Mouse (Mus musculus) frontal cortex, postnatal 10 days (tissue): ENCODE data around the gene Ciz1.

ENCODE experiments used
- DNase-seq, 2 experiments: peaks; one replicate each; pipeline ENCODE4 v3.0.0; 2022; ENCODE audit warnings: low spot score in 2 of 2, mixed read lengths in 1 of 2

Ciz1 gene

DNA sequence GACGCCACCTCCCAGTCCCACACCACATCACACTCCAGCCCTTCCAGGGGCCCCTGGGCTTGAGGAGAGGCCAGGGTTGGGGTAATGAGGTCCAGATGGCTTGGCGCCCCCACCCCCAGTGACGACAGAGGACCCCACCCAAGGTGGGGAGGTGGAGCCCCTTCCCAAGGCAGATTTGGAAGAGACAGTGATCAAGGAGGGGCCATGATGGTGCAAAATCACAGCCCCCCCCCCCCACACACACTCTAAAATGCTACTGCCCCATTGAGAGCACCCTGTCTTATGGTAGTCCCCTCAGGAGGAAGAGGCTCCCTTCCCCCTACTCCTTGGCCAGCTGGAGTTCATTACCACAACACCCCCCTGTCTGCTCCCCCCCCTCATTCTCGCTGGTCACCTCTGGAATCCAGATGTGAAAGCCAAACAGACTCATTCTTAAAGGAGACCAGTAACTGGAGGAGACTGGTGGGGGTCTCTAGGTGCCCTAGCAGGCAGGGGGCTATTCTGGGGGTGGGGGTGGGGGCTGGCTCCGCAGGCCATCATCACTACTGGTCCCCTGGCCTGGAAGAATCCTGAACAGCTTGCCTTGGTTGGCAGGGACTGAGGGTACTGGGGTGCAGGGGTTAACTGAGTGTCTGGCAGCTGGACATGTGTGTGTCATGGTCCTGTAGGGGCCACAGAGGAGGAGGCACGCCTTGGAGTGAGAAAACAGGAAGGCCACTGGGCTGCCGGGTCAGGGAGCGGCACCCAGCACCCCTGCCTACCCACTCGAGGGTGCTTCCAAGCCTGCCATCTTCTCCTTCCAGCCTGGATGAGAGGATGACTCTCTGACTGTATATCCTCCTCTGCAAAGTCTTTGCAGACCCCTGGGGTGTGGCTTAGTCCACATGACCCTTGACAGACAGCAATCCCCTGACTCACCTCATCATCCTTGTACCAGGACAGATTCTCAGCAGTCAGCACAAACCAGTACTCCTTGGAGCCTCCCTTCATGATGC, 32.2 kb upstream of the Ciz1 start:
- no peak for DNase-seq

DNA sequence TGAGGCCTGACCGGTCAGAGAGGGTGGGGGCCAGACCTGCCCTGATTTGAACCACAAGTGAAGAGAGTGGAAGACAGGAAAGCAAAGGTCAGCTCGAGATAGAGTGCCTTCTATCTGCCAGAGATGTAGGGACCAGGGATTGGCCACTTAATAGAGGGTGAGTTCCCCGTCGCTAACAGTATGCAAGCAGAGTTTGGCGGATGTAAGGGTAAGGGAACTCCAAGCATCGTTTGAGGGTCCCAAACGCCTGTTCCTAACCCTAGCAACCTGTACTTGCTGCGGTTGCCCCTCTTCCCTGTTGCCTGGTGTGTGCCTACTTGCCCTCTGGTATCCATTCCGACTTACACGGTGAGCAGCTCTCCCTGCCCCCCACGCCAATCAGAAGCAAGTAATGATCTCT, 31.4 kb upstream of the Ciz1 start:
- DNase-seq = no peak

DNA sequence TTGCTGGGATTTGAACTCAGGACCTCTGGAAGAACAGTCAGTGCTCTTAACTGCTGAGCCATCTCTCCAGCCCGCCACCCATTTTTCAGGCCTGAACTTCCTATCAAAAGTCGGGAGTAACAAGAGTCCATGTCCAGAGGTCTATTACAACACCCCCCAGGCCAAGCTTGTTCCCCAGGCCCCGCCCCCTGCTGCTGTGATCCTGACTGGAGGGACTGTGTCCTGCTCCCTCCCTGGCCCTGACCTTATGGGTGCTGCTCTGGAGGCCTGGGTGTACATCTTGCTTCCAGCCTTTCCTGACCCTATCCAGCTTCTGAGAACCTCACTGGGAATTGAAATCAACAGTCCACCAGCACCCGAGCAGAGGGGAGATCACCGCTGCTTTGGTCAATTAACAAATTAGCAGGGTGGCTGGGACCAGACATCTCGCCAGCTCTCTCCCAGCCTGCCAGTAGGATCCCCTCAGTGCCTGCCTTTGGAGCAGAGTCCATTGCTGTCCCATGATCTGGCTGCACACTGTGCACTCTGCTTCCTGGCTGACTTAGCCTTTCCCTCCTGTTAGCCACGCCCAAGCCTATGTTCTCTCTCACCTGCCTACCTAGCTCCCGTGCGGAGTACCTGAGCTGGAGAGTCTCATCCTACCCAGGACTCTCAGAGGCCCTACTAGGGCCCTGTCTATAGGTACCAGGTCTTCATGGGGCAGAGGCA, 30.4 kb upstream of the Ciz1 start:
- DNase-seq = no peak

DNA sequence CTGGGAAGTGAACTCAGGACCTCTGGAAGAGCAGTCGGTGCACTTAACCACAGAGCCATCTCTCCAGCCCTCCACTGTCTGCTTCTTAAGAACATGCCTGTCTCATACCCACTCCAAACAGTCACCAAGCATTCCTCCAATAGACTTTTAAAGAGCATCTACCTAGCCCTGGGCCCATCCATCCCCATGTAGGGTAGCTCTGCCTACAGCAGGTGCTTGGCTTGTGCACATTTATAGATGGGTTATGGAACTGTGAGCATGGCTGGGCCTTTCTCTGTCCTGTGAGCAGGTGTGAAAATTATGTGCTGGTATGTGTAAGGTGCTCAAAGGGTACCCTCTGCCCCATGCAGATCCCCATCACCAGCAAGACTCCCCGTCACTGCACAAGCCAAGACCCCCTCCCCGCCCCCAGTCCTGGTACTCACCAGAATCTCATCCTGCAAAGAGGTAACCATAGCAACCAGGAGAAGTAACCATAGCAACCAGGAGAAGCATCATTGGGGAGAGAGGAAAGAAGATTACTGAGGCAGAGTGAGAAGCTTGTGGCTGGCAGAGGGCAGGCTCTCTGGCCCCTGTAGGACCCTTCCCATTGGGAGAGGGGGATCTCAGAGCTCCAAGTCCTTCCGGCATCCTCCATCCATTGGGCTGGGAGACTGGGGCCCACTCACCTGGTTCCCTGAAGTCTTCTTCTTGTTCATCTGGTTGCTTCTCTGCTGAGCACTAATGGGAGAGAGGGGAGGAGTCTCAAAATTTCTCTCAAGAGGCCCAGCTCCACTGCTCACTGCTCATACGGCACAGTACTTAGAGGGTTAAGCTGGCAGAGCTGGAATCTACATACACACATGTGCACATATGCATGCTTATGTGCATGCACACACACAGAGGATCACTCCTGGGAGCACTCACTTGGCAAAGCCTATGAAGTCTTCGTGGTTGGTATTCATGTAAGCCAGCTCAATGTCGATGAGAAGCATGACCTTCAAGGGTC, 29.1 kb upstream of the Ciz1 start:
- no peak for DNase-seq

DNA sequence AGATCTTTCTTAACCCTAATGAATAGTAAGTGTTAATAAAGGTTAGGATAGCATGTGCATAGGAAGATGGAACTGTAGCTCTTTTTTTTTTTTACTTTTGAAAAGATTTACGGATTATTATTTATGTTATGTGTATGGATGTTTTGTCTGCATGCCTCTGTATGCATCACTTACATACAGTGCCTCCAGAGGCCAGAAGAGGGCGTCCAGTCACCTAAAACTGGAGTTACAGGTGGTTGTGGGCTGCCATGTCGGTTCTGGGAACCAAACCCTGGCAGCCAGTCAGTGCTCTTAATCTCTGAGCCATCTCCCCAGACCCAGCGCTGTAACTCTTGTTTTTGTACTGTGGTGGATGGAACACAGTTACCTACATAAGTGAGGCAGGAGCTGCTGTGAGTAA, 27.8 kb upstream of the Ciz1 start:
- no peak for DNase-seq

DNA sequence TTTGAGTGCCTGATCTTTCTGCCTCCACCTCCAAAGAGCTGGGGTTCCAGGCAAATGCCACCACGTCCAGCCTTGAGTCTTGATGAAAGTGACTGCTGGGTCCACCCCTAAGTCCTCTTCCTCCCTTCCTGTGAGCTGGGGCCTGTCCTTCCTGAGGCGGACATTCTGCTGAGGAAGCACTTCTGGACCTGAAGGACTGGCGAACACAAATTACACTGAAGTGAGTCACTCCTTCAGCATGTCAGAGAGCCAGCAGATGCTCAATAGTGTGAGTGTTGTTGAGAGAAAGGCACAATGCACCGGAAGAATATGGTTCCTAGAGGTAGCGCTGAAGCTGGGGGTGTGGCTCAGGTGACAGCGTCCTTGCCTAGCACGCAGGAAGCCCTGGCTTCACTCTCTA, 26.8 kb upstream of the Ciz1 start:
- DNase-seq = no peak

DNA sequence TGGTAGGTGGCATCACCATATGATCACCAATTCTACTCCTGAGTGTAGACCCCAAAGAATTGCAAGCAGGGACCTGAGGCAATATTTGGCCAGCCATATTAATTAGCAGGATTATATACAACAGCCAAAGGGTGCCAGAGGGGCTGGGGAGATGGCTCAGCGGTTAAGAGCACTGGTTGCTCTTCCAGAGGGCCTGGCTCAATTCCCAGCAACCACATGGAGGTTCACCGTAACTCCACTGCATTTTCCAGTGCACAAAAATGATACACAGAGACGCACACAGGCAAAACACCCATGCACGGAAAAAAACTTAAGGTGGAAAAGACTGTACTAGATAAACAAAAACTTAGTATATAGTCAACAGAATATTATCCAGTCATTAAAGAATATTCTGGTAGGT, 24.9 kb upstream of the Ciz1 start:
- DNase-seq = no peak

DNA sequence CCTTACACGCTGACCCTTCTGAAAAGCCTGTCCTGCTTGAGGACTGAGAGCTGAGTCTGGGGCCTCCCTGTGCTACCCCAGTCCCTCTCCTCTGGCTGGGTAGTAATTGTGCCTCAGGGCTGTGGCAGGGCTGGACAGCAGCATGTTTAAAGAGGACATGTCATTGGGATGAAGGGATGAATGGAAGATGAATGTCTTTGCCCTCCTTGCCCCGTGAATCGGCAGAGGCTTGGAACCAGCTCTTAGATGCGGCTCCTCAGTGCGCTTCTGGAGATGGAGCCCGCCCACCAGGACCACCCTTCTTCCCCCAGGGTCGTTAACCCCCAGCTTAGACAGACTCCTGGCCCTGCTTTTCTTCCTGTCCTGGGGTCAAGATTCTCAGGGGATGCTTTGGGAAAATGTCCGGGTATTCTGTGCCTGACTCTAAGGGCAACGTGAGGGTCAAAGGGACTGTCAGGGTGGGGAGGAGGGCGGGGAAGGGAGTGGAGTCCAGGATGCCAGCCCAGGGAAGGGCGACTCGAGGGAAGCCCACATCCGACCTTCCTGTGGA, 23.1 kb upstream of the Ciz1 start:
- DNase-seq = no peak

DNA sequence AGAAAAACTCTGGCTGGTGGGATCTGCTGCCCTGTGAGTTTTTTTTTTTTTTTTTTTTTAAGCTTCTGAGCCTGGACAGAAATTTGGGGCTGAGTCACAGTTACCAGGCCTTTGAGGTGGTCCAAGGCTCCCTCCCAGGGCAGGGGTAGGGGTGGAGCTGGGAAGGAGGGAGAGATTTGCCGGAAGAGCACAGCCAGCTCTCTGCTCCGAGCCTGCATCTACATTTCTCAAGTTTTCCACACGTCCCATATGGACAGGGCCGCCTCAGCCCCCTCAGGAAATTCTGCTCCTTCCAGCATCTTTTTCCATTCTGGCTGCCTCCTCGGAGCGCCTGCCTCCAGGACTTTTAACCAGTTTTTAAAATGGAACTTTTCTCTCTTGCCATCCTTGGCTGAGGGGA, 22.6 kb upstream of the Ciz1 start:
- DNase-seq = no peak

DNA sequence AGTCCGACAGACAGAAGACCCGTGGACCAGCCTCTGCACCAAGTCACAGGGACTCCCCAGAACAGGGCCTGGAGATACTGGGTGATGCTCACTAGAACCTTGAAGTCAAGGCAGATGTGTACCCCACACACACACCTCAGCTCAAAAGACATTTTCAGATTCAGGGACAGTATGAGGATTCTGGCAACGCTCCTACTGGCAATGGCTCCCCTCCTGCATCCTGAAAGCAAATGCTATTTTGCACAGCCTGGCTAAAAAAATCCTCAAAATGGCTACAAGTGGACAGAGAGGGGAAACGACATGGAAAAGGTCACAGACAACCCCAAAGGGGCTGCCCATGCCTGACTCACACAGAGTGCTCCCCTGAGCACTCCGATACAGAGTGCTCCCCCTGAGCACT, 20.0 kb upstream of the Ciz1 start:
- DNase-seq = no peak

DNA sequence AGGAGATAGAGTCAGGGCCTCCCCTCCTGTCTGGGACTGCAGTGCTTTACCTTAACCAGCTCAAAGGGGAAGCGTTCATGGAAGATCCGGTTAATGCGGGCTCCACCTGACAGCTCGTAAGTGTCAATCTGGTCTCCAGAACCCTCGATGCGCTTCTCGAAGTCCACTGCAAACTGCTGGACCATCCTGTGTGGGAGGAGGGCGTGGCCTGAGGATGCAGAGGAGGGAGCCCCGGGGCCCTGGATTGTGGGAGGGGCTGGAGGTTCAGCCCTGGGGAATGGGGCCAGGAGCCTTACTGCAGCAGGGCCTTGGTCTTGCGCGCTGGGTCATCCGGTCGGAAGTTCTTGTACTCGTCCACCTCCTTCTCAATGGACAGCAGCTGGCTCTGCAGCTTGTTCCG, 16.2 kb upstream of the Ciz1 start:
- no peak for DNase-seq

DNA sequence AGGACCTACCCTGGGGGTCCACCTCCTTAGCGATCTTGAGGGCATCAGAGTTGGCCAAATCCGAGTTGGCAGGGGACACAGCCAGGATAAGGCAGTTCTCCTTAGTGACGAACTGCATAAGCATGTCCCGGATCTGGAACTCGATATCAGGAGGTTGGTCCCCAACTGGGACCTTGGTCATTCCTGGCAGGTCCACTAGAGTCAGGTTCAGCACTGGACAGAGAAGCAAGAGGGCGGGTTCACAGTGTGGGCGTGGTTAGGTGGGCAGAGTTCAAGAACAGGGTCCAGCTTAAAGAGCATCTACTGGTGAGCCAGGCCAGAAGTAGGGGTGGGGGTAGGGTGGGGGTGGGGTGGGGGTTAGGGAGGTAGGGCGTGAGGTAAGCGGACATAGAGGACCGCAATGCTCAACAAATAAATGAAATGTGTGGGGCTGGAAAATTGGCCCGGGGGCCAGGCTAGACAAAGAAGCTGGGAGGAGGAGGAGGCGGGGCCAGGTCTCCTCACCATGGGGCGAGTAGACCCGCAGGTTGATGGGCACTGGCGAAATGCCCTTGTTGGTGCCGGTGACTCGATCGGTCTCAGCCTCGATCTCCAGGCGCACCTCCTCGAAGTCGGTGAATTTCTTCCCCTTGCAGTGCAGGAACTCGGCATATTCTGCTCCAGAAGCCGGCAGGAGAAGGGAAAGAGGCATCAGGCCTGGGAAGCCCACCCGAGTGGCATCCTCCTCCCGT, 12.1 kb upstream of the Ciz1 start:
- DNase-seq = no peak

DNA sequence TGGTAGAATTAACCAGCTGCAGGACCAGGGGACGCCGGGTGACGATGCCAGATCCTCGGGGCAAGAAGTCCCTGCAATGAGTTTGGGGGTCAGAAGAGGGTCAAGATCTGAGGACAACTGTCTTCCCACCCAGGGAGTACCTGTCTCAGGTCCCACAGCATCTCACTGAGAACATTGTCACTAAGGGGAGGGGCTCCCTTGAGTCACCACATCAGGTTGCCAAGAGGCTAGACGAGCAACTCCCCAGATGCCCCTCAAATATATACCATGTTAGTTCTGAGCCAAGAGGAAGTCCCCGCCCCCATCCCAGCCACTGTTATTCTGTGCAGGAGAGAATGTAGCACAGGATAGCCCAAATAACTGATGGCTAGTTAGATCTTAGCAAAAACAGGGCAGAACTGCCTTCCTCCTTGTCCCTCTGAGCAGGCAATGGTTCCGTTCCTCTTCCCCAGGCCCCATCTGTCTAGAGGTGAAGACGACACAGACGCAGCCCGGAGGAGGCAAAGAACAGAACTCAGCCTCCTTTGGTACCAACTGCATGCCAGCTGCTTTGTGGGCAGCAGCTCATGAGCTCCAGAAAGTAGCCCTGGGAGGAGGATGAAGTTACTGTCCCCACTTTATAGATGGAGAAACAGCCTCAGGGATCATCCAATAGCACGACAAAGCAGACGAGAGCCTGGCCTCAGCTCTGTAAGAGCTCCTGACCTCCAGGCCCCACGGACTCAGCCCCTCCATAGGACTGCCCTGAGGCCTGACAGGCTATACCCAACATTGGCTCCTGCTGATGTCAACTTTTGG, 11.1 kb upstream of the Ciz1 start:
- no peak for DNase-seq

DNA sequence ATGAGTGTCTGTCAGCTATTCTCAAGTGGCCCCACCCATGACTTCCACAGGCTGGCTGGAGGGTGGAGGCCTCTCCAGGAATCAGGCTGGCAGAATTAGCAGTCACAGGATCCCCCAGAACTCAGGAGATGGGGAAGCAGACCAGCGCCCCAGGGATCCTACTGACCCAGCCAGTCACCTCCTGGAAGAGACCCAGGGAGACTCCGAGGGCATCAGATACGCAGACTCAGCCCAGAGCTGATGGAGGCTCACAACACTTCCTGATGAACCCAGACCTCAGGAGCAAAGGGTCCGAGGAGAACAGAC, 10.5 kb upstream of the Ciz1 start:
- DNase-seq = no peak

DNA sequence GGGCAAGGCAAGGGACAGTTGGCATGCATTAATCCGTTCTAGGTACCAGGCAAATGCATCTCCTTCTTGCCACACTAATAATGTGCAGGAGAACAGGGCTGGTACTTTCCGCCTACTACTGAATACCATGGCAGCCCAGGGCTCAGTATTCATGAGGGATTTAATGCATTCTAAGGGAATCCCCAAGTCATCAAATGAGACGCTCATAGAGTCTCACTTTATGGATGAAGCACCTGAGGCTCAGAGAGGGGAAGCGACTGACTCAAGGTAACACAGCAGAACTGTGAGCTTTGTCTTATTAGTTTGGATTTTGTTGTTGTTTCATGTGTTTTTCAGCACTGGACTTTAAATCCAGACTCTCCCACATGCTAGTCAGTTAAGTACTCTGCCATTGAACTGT, 10.1 kb upstream of the Ciz1 start:
- no peak for DNase-seq

DNA sequence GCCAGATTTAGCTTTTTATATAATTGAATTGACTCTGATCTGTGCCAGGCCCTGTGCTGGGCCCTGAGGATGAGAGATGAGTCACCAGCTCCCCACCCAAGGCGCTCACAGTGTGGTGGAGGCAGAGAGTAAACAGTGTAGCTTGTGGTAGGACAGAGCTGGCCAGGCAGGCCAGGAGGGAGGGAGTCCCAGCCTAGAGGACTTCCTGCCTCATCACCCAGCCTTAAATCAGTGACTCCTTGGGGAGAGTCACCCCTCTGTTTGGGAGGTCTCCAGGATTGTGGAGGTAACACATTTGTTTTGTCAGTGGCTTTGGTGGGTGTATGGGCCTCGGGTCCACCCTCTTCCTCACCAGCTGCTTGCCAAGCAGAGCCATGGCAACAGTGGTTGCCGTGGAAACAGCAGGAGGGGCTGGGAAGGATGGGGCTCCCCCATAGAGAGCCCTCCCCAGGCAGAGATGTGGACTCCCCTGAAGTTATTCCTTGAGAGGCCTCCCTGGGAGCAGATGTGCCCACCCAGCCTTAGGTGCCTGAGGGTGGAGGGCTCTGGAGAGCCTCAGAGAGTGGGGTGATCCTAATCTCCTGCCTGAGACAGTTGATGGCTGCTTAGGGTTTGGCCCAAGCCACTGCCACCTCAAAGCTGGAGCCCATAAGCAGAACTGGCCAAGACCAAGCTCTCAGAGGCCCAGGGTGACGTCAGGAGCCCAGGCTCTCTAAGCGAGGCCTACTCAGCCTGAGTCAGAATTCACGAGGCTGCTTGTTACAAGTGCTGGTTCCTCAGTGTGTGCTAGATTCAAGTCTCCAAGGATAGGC, 9.4 kb upstream of the Ciz1 start:
- DNase-seq = peak in 1 of 2 experiments; percentile 46

DNA sequence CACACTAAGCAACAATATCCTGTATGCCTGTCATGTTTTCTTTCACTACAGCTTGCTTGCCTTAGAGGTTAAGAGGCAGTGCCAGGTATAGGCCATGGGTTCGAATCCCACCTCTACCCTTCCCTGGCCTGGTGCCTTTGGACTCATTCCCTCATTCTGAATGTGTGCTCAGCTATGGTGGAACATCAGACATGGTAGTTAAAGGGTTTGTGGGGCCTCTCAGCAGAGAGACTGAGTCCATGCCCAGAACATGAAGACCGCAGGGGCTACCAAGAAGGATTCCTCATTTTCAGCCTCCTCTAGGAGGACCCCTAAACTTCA, 8.8 kb upstream of the Ciz1 start:
- no peak for DNase-seq

DNA sequence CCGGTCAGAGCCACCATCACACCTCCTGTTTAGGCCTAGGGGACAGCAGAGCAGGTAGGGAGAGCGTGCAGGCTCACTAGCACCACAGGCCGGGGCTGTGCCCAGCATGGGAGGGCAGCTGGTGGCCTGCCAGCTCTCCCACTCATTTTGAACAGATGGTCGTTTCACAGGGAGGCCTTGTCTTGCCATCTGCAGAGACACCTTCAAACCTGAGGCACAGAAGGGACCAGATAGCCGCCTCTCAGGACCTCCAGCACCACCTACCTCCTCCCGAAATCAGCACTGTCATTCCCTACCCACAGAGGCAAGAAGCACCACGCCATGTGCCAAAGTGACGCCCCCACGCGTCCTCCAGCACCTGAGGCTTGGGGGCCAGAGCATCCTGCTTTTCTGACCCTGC, 8.1 kb upstream of the Ciz1 start:
- DNase-seq = no peak

DNA sequence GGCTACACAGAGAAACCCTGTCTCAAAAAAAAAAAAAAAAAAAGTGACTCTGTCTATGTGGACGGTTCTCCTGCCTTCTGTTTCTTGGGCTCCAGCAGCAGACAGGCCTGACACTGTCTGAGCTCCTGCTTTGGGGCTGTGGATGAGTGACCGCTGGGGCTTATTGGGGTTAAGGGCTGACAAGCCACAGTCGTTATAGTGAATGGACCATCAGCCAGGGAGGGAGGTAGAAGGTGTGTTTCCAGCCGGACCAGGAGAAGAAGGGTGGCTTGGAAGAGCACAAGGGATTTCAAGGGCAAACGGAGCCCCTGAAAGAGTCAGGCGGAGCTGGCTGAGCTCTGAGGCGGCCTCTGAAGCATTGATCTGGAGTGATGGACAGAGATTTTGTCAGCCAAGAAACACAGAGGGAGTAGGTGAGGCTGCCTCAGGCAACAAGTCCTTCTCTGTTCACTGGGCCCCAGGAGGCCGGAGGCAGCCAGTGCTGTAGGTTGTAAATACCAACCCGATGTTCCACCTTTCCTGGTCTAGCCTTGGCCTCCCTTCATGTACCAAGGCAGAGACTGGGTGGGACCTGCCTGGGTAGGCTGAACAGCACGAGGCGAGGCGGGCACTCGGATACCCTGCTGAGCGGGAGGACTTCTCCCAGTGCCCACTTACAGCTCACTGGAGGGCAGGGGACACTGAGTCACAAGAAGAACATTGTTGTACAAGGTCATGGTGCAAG, 7.4 kb upstream of the Ciz1 start:
- no peak for DNase-seq
